Mouse (Mus musculus): ENCODE measurements at regions not wholly inside any gene's neighbourhood (a gene's known extent, or its start where the extent isn't known, plus 50 kb on each side); places are given as distances from the start of the nearest gene placed in this dataset.
"Not testable (repeated sequence)": the region's sequence is repeated elsewhere in the genome, so short reads cannot be mapped to it uniquely, and the experiment has no call there.

DNA sequence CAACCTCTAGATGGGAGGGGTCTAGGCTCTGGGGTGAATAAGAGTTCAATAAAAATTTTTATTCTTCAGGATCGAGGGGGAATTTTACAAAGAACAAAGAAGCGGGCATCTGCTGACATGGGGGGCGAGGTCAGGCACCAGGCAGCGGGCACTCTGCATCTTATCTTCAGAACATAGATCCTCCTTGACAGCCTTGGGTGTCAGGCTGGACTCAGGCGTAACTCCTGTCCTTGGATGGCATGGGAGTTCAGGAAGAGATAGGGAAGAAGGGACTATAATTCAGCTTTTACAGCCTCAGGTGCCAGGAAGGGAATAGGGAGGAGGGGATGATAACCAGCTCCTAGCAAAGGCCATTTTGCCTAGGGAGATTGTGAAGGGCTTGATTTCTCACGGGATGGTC, 753.1 kb downstream of the Gm10330 start:
- not testable (repeated sequence) for H3K4me3 ChIP-seq (replicated peaks); H3K9ac ChIP-seq; ATAC-seq (ENCODE audit: insufficient read depth, low FRiP score, low read depth); H3K27ac ChIP-seq; H3K36me3 ChIP-seq; H3K4me2 ChIP-seq; H3K4me1 ChIP-seq; H3K9me3 ChIP-seq; H3K27me3 ChIP-seq (replicated peaks)
- WGBS = 83% methylated on average over 6 of the region's 6 CpGs

GRCm38 (mm10) chr12:23023556-23023955, 756.5 kb downstream of the Gm10330 start:
- not testable (repeated sequence) for ATAC-seq (ENCODE audit: insufficient read depth, low FRiP score, low read depth); H3K27ac ChIP-seq; H3K27me3 ChIP-seq (replicated peaks); H3K9ac ChIP-seq; H3K9me3 ChIP-seq; H3K36me3 ChIP-seq; H3K4me3 ChIP-seq (replicated peaks); H3K4me1 ChIP-seq; H3K4me2 ChIP-seq
- WGBS = 75% methylated on average over 8 of the region's 8 CpGs

DNA sequence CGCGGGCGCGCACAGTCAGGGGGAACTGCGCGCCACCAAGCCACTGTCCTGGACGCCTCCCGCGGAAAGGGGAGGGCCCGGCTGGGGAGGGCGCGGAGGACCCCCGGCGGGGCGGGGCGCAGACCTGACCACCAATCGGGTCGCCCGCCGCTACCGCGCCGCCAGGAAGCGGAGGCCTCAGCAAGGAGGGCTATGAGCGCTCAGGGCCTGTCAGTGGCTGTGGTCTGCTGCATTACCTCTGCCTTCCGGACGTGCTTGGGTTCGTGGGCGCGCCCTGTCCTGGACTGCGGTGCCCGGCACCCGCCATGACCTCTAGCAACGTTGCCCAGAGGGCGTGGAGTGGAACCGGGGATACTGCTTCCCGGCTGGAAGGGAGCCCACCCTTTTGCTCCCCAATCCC, 769.9 kb downstream of the Gm10330 start:
- H3K27ac ChIP-seq; ATAC-seq (ENCODE audit: insufficient read depth, low FRiP score, low read depth): not testable (repeated sequence)

GRCm38 (mm10) chr12:23009662-23010061, 770.4 kb downstream of the Gm10330 start:
- not testable (repeated sequence) for H3K27me3 ChIP-seq (replicated peaks); H3K27ac ChIP-seq; H3K36me3 ChIP-seq; ATAC-seq (ENCODE audit: insufficient read depth, low FRiP score, low read depth); H3K9ac ChIP-seq; H3K4me1 ChIP-seq; H3K9me3 ChIP-seq
- WGBS = 0% methylated on average over 23 of the region's 48 CpGs
- H3K4me3 ChIP-seq (replicated peaks) = peak overlapping the region; percentile 45
- peak overlapping the region; percentile 46 for H3K4me2 ChIP-seq

More for the DNA sequence above, 769.9 kb downstream of the Gm10330 start:
- peak overlapping the region; percentile 46 for H3K4me2 ChIP-seq
- H3K36me3 ChIP-seq; H3K27me3 ChIP-seq (replicated peaks); H3K9me3 ChIP-seq; H3K4me1 ChIP-seq; H3K9ac ChIP-seq: not testable (repeated sequence)
- peak overlapping the region; percentile 45 for H3K4me3 ChIP-seq (replicated peaks)
- under 1% methylated on average over 25 of the region's 37 CpGs for WGBS
